Mouse (Mus musculus): ENCODE measurements around the gene Rassf7.

Gene Rassf7

GRCm38 (mm10) chr7:141196619-141197282 lies 18.9 kb upstream of the Rassf7 start:
- no peak for DNase-seq (ENCODE audit: low spot score in 2 of 2)

GRCm38 (mm10) chr7:141198121-141198520 lies 17.5 kb upstream of the Rassf7 start:
- DNase-seq (ENCODE audit: low spot score in 2 of 2) = no peak

- DNase-seq (ENCODE audit: low spot score in 2 of 2) = no peak
Observed at GRCm38 (mm10) chr7:141204546-141204945, 11.1 kb upstream of the Rassf7 start.

GRCm38 (mm10) chr7:141205504-141205903 lies 10.2 kb upstream of the Rassf7 start:
- no peak for DNase-seq (ENCODE audit: low spot score in 2 of 2)

GRCm38 (mm10) chr7:141206182-141206937 lies 9.3 kb upstream of the Rassf7 start:
- DNase-seq (ENCODE audit: low spot score in 2 of 2) = no peak

GRCm38 (mm10) chr7:141209526-141209925 lies 6.1 kb upstream of the Rassf7 start:
- DNase-seq (ENCODE audit: low spot score in 2 of 2) = no peak

- no peak for DNase-seq (ENCODE audit: low spot score in 2 of 2)
Observed at GRCm38 (mm10) chr7:141210137-141210536, 5.5 kb upstream of the Rassf7 start.

- DNase-seq (ENCODE audit: low spot score in 2 of 2) = no peak
Observed at GRCm38 (mm10) chr7:141210606-141211131, 5.0 kb upstream of the Rassf7 start.

GRCm38 (mm10) chr7:141213133-141213532 lies 2.5 kb upstream of the Rassf7 start:
- no peak for DNase-seq (ENCODE audit: low spot score in 2 of 2)

GRCm38 (mm10) chr7:141213605-141214235 lies 1.9 kb upstream of the Rassf7 start, which contains the start of gene Lmntd2:
TSS of gene Lmntd2 (minus strand) at chr7:141214080.
- DNase-seq (ENCODE audit: low spot score in 2 of 2) = no peak

GRCm38 (mm10) chr7:141214310-141214709 lies 1.4 kb upstream of the Rassf7 start:
- DNase-seq (ENCODE audit: low spot score in 2 of 2) = no peak

- DNase-seq (ENCODE audit: low spot score in 2 of 2) = peak; percentile 80 to 85
Observed at GRCm38 (mm10) chr7:141215880-141216733, 447 bp downstream of the Rassf7 start.

GRCm38 (mm10) chr7:141216894-141217293 lies 1.2 kb downstream of the Rassf7 start:
- DNase-seq (ENCODE audit: low spot score in 2 of 2) = no peak

GRCm38 (mm10) chr7:141217343-141218013 lies 1.8 kb downstream of the Rassf7 start:
- peak in 1 of 2 experiments; percentile 20 for DNase-seq (ENCODE audit: low spot score in 2 of 2)

- no peak for DNase-seq (ENCODE audit: low spot score in 2 of 2)
Observed at GRCm38 (mm10) chr7:141218141-141218540, 2.5 kb downstream of the Rassf7 start.

GRCm38 (mm10) chr7:141218557-141219133 lies 3.0 kb downstream of the Rassf7 start:
- peak; percentile 52 to 67 for DNase-seq (ENCODE audit: low spot score in 2 of 2)

GRCm38 (mm10) chr7:141219558-141220099 lies 4.0 kb downstream of the Rassf7 start:
- no peak for DNase-seq (ENCODE audit: low spot score in 2 of 2)

GRCm38 (mm10) chr7:141220377-141220776 lies 4.7 kb downstream of the Rassf7 start:
- no peak for DNase-seq (ENCODE audit: low spot score in 2 of 2)

- DNase-seq (ENCODE audit: low spot score in 2 of 2) = peak; percentile 96
Observed at GRCm38 (mm10) chr7:141221249-141222125, 5.8 kb downstream of the Rassf7 start.
